Mouse (Mus musculus) G1E-ER4 (cell line): ENCODE results near the gene Epha6. TPM values are rescaled to one million over a fixed set of nuclear protein-coding genes. Genes with fewer than 3 reads are reported as not detected.

ENCODE experiments used
- GATA1 ChIP-seq: IDR thresholded peaks from one replicate; pipeline ENCODE4 v1.8.0; 2012; ENCODE audit warnings: low read length, inconsistent platforms
- polyA plus RNA-seq: library from polyadenylated mRNA; stranded (reverse); fragments of >175 nt; gene quantifications from 2 replicates; pipeline ENCODE4 v1.2.3, GENCODE M21; 2012

Epha6 gene
- polyA plus RNA-seq, 1 experiment: not detected

- TF ChIP-seq GATA1: no peak
Observed at GRCm38 (mm10) chr16:59852689-59853088, 752.6 kb downstream of the Epha6 start.

GRCm38 (mm10) chr16:59846574-59846973 lies 758.8 kb downstream of the Epha6 start:
- no peak for TF ChIP-seq GATA1

GRCm38 (mm10) chr16:59836778-59837177 lies 768.6 kb downstream of the Epha6 start:
- no peak for TF ChIP-seq GATA1

- no peak for TF ChIP-seq GATA1
Observed at GRCm38 (mm10) chr16:59836304-59836703, 769.0 kb downstream of the Epha6 start.

- TF ChIP-seq GATA1: no peak
Observed at GRCm38 (mm10) chr16:59832468-59832867, 772.9 kb downstream of the Epha6 start.

GRCm38 (mm10) chr16:59829655-59830054 lies 775.7 kb downstream of the Epha6 start:
- no peak for TF ChIP-seq GATA1

GRCm38 (mm10) chr16:59772297-59772696 lies 833.0 kb downstream of the Epha6 start:
- no peak for TF ChIP-seq GATA1

- no peak for TF ChIP-seq GATA1
Observed at GRCm38 (mm10) chr16:59770421-59770820, 834.9 kb downstream of the Epha6 start.

- no peak for TF ChIP-seq GATA1
Observed at GRCm38 (mm10) chr16:59769936-59770335, 835.4 kb downstream of the Epha6 start.

- TF ChIP-seq GATA1: peak; percentile 34
Observed at GRCm38 (mm10) chr16:59760875-59761274, 844.5 kb downstream of the Epha6 start.

GRCm38 (mm10) chr16:59750905-59751304 lies 854.4 kb downstream of the Epha6 start:
- no peak for TF ChIP-seq GATA1

GRCm38 (mm10) chr16:59743669-59744068 lies 861.7 kb downstream of the Epha6 start:
- no peak for TF ChIP-seq GATA1

GRCm38 (mm10) chr16:59715524-59715923 lies 889.8 kb downstream of the Epha6 start:
- TF ChIP-seq GATA1: no peak

- no peak for TF ChIP-seq GATA1
Observed at GRCm38 (mm10) chr16:59693230-59693629, 912.1 kb downstream of the Epha6 start.

GRCm38 (mm10) chr16:59689120-59689519 lies 916.2 kb downstream of the Epha6 start:
- no peak for TF ChIP-seq GATA1

- no peak for TF ChIP-seq GATA1
Observed at GRCm38 (mm10) chr16:59685135-59685534, 920.2 kb downstream of the Epha6 start.

GRCm38 (mm10) chr16:59683434-59683833 lies 921.9 kb downstream of the Epha6 start:
- TF ChIP-seq GATA1: no peak

- no peak for TF ChIP-seq GATA1
Observed at GRCm38 (mm10) chr16:59682216-59682891, 923.0 kb downstream of the Epha6 start.

GRCm38 (mm10) chr16:59666938-59667337 lies 938.4 kb downstream of the Epha6 start:
- no peak for TF ChIP-seq GATA1
